Mouse (Mus musculus) limb, embryonic 10.5 days (tissue): ENCODE data around the gene Arnt2. TPM values are rescaled to one million over a fixed set of nuclear protein-coding genes. Genes with fewer than 3 reads are reported as not detected.
A peak's percentile ranks its signal among the peaks of the same experiment; 100 is the strongest.

Experiments
- DNase-seq: peaks from one replicate; pipeline ENCODE4 v3.0.0-alpha.2; 2017; ENCODE audit warnings: low spot score
- H3K27ac ChIP-seq: fragments of 300-500 bp; sonication (generic); 2 replicates; pipeline ENCODE4 v1.5.1; 2016; ENCODE audit warnings: mild to moderate bottlenecking
- H3K27me3 ChIP-seq: fragments of 300-500 bp; sonication (generic); 2 replicates; pipeline ENCODE4 v1.6.1; 2016; ENCODE audit warnings: low read depth, mild to moderate bottlenecking; ENCODE audit not compliant: poor library complexity, severe bottlenecking
- H3K36me3 ChIP-seq: fragments of 300-500 bp; sonication (generic); 2 replicates; pipeline ENCODE4 v1.6.1; 2016; ENCODE audit warnings: mild to moderate bottlenecking, moderate library complexity
- H3K4me1 ChIP-seq: fragments of 300-500 bp; sonication (generic); 2 replicates; pipeline ENCODE4 v1.6.1; 2016
- H3K4me3 ChIP-seq: fragments of 300-500 bp; sonication (generic); 2 replicates; pipeline ENCODE4 v1.5.1; 2016; ENCODE audit warnings: mild to moderate bottlenecking, moderate library complexity
- H3K9me3 ChIP-seq: fragments of 300-500 bp; sonication (generic); replicated peaks from 2 replicates; pipeline ENCODE4 v1.6.1; 2016; ENCODE audit warnings: mild to moderate bottlenecking
- whole genome bisulfite sequencing: fragments of 180-500 bp; shearing (Covaris S2); methylation state at CpG from one replicate; pipeline ENCODE4 v1.1.7; 2016; 5-methylcytosine and 5-hydroxymethylcytosine counted together
- polyA plus RNA-seq: library from polyadenylated mRNA; unstranded; fragments of >200 nt; fragmentation: Nextera tagmentation; extraction: Ambion mirVana; gene quantifications from 2 replicates; pipeline ENCODE4 v1.2.1, GENCODE M21; 2016

Gene Arnt2
- 14.4 and 18.4 TPM in 2 replicates for polyA plus RNA-seq

DNA sequence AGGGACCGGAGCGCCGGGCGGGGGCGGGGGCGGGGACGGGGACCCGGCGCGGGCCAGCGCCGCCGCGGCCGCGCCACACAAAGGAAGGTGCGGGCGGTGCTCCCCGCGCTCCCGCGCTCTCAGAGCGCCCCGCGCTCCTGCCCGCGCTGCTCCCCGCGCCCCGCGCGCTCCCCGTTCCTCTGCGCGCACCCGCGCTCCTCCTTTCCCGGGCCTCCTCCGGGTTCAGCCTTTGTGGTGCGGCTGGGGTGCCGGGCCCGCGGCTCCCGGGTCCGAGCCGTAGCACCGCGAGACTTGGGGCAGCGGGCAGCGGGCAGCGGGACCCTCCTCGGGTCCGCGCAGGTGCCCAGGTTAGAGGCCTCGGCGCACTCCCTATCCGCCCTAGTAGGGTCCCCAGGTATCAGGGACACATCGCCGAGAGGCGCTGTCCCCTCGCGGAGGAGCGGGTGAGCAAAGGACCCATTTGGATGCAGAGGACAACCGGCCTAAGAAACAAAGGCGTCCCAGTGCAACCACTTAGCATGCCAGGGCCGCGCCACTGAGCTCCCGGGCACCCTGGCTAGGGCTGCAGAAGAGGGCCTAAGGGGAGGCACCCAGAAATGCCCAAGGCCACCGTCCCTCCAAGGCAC is at the start of gene Arnt2:
Gene Arnt2 (minus strand): TSS at position 281 of the 626 bp plus-strand sequence.
- no peaks in the 10 kb centered on the region for H3K9me3 ChIP-seq
- H3K4me3 ChIP-seq = peak within 1 kb of the TSS; percentile 83
- peaks cover 7% of the 10 kb centered on the region; the same call in 1 of the 2 replicates for H3K36me3 ChIP-seq
- DNase-seq = peak; percentile 82
- peak within 1 kb of the TSS; percentile 99 for H3K27ac ChIP-seq
- peaks cover 21% of the 10 kb centered on the region for H3K4me1 ChIP-seq
- under 1% methylated on average over 53 of the region's 69 CpGs for WGBS
- peaks cover 3% of the 10 kb centered on the region; the same call in 1 of the 2 replicates for H3K27me3 ChIP-seq

DNA sequence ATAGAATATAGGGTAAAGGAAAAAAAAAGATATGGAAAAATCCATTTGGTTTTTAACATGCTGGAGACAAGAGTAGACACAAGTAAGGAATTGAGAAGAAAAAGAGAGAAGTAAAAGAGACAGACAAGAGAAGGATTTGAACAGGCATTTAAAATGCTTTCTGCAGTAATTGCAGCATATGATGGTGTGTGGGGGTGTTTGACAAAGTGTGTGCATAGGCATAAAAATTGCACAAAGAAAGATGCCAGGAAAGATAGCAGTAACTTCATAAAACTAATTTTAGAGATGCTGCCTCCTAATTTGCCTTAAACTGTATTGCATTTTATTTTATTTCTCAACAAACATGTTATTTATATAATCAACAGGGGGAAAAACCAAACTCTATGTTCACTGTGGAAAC is 41.7 kb upstream of the Arnt2 start:
- Histone ChIP-seq H3K27ac (no peak overlapping the region), H3K4me1 (no peaks in the 10 kb centered on the region), H3K9me3 (no peaks in the 10 kb centered on the region), H3K4me3 (no peak overlapping the region), H3K36me3 (no peaks in the 10 kb centered on the region), H3K27me3 (no peaks in the 10 kb centered on the region)
- DNase-seq = no peak

DNA sequence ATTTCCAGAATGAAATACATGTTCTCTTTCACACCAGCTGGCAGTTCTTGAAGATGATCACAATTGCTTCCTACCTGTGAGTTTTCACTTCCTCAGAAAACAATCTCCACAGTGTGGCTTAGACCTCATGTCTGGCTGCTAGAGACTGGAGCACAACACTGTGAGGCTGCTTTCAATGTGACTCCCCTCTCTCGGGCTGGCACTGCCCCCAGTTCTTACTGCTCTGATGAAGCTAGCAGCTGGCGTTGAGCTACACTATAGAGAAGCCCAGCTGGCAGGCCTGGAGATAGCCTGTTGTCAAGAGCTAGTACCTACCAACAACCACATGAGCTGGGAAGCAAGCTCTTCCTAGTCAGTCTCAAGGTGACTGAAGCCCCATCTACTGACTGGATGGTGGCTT is 39.1 kb upstream of the Arnt2 start:
- no peak overlapping the region for H3K27ac ChIP-seq
- no peaks in the 10 kb centered on the region for H3K36me3 ChIP-seq
- DNase-seq = no peak
- WGBS = 73% methylated on average over 2 of the region's 2 CpGs
- H3K27me3 ChIP-seq = no peaks in the 10 kb centered on the region
- H3K9me3 ChIP-seq = no peaks in the 10 kb centered on the region
- H3K4me1 ChIP-seq = no peaks in the 10 kb centered on the region
- H3K4me3 ChIP-seq = no peak overlapping the region

DNA sequence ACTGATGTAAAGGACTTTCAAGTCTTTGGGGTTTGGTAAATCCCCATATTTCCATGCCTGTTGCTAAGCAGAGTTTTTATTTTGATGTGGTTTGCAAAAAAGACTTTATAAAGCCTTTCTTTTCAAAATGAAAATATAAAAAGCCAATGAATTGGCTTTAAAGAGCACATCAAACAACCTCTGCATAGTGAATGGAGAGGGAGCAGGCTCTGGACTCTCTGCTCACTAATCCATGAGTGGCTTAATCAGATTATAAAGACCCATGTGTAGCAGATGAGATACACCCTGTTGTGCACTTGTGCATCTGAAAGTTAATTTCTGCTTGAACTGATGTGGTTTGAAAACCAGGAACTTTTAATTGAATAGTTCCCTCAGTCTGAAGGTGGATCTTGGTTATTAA is 38.5 kb upstream of the Arnt2 start:
- no peak overlapping the region for H3K27ac ChIP-seq
- H3K27me3 ChIP-seq = no peaks in the 10 kb centered on the region
- no peak overlapping the region for H3K4me3 ChIP-seq
- H3K9me3 ChIP-seq = no peaks in the 10 kb centered on the region
- no peak for DNase-seq
- H3K36me3 ChIP-seq = no peaks in the 10 kb centered on the region
- H3K4me1 ChIP-seq = no peaks in the 10 kb centered on the region

DNA sequence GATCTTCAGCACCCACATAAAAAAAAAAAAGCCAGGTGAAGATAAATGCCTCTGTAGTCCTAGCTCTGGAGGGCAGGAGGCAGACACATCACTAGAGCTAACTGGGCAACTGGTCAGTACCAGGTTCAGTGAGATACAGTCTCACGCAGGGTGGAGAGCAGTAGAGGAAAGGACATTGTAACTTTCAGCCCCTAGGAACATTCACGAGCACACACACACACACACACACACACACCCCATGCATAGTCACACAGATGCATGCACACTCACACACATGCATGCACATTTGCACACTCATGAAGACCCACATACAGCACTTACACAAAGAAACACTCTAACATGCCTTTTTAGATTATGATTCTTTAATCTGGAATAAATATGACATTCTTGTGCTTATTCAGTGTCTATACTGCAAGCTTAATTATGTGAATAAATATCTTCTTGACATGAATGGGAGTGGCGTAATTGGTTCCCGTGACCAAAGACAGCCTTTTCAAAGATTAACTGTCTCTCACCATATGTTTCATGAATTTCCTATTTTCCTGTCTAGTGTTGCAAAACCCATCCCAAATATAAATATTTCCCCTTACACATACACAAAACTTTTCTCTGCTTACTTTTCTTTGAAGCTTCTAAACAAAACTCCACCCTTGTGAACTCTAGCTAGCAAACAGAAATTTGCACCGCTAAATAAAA is 37.9 kb upstream of the Arnt2 start:
- no peaks in the 10 kb centered on the region for H3K27me3 ChIP-seq
- H3K9me3 ChIP-seq = no peaks in the 10 kb centered on the region
- whole genome bisulfite sequencing = 92% methylated on average over 5 of the region's 5 CpGs
- H3K36me3 ChIP-seq = no peaks in the 10 kb centered on the region
- no peak overlapping the region for H3K27ac ChIP-seq
- H3K4me3 ChIP-seq = no peak overlapping the region
- no peak for DNase-seq
- no peaks in the 10 kb centered on the region for H3K4me1 ChIP-seq

DNA sequence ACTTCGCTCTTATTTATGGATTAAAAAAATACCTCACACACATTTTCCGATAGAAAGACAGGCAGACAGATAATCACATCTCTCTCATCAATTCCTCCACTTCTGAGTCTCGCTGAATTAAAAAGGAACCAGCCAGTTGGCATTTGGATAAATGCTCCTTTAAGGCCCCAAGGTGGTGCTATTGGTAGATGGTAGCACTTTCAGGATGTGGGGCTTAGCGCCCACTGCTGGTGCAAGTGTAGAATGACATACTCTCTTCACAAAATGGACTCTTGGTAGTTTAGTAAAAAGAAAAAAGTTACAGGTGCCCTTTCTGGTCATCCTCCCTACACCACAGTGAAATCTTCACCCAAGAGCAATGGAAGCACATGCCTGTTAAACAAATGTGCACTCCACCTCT is 37.1 kb upstream of the Arnt2 start:
- no peak overlapping the region for H3K27ac ChIP-seq
- 31% methylated on average over 4 of the region's 4 CpGs for WGBS
- no peak overlapping the region for H3K4me3 ChIP-seq
- peak; percentile 62 for DNase-seq
- no peaks in the 10 kb centered on the region for H3K9me3 ChIP-seq
- H3K4me1 ChIP-seq = no peaks in the 10 kb centered on the region
- H3K36me3 ChIP-seq = no peaks in the 10 kb centered on the region
- no peaks in the 10 kb centered on the region for H3K27me3 ChIP-seq

DNA sequence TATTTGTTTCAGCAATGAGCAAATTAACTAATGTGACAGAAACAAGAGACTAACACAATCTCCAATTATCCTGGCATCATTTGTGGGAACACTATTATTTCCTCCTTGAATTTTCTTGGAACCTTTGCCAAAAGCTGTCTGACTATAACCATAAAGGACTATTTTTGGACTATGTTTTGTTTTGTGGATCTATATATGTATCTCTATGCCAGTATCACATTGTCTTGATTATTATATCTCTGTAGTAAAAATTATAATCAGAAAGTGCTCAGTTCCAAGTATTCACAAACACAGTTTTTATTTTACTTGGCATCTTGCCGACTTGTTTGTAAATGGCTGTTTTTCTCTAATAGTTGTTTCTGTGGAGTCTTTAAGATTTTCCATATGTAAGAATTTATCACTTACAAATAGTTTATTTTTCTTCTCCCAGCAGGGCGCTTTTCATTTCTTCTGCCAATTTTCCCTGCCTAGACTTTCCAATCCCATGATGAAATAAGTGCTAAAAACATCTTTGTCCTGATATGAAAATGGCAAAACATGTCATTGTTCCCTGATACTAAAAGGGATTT is 32.5 kb upstream of the Arnt2 start:
- DNase-seq = no peak
- no peaks in the 10 kb centered on the region for H3K36me3 ChIP-seq
- H3K4me1 ChIP-seq = no peaks in the 10 kb centered on the region
- 93% methylated on average over 2 of the region's 2 CpGs for WGBS
- no peak overlapping the region for H3K4me3 ChIP-seq
- no peak overlapping the region for H3K27ac ChIP-seq
- no peaks in the 10 kb centered on the region for H3K9me3 ChIP-seq
- H3K27me3 ChIP-seq = no peaks in the 10 kb centered on the region

DNA sequence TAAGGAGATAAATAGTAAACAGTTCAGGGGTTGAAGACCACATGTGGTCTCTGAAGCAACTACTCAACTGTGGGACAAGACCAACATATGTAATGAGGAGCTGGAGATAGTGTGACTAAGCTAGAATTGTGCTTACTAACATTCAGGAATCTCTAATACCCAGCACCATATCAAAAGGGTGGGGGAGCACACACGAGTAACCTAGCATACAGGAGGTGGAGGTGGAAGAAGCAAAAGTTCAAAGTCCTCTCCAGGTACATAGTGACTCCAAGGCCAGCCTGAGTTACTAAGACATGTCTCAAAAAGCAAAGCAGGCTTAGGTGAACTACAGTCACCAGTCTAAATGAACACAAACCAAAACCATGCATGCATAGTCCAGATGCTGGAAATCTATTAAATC is 29.6 kb upstream of the Arnt2 start:
- no peaks in the 10 kb centered on the region for H3K27me3 ChIP-seq
- DNase-seq = no peak
- no peaks in the 10 kb centered on the region for H3K4me1 ChIP-seq
- H3K4me3 ChIP-seq = no peak overlapping the region
- no peaks in the 10 kb centered on the region for H3K9me3 ChIP-seq
- no peaks in the 10 kb centered on the region for H3K36me3 ChIP-seq
- WGBS = 65% methylated on average over 1 of the region's 1 CpGs
- no peak overlapping the region for H3K27ac ChIP-seq

DNA sequence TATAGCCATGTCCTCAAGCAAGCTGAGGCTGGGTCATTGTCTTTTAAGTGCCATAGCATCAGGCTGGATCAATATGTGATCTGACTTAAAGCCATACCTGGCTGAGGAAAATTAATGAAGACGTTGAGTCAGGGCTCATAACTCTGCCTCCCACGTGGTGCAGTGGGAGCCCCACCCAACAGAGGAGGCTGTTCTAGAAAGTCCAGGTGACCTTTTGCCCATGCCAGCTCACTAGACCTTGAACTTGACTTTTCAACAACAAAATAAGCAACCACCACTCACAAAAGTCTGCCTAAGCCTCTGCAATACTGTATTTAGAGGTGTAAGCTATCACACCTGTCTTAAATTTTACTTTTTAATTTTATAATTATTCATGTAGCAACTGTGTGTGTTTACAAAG is 24.9 kb upstream of the Arnt2 start:
- no peaks in the 10 kb centered on the region for H3K9me3 ChIP-seq
- no peak overlapping the region for H3K27ac ChIP-seq
- no peaks in the 10 kb centered on the region for H3K4me1 ChIP-seq
- no peaks in the 10 kb centered on the region for H3K36me3 ChIP-seq
- 66% methylated on average over 2 of the region's 2 CpGs for WGBS
- no peak for DNase-seq
- H3K4me3 ChIP-seq = no peak overlapping the region
- no peaks in the 10 kb centered on the region for H3K27me3 ChIP-seq

DNA sequence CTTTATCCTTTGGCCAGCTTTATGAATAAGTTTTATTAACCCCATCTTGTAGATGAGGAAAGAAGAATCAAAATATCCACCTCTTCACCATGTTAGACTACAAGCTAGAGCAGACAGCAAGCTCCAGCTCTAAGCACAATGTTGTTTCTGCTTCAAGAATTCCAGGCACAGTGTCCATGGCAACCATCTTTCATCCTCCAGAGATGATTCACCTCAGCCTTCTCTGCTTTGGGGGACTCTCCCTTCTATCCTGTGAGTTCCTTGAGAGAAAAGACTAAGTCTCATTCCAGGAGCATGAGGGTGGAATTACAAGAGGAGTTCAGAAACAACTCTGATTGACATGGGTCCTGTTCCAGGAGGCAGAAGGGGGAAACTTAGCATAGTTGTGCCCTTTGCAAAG is 22.2 kb upstream of the Arnt2 start:
- H3K27me3 ChIP-seq = no peaks in the 10 kb centered on the region
- no peaks in the 10 kb centered on the region for H3K36me3 ChIP-seq
- no peaks in the 10 kb centered on the region for H3K9me3 ChIP-seq
- no peak for DNase-seq
- no peaks in the 10 kb centered on the region for H3K4me1 ChIP-seq
- no peak overlapping the region for H3K27ac ChIP-seq
- no peak overlapping the region for H3K4me3 ChIP-seq

DNA sequence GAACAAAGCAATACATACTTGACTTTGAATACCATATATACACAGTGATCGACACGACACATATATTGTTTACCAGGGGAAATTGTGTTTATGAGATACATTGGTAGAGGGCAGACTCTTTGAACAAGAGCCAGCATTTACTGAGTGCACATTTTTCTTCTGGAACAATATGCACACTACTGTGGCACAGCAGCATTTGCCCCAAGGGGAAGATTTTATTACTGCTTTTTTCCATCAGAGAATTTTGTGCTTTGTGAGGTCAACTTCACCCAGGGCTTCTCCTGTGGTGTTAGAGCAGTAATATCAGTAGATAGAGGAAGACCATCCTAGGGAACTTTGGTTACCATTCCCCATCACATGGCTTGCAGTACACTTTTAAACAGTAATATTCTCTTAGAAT is 17.2 kb upstream of the Arnt2 start:
- Histone ChIP-seq H3K4me1 (peaks cover 10% of the 10 kb centered on the region), H3K36me3 (no peaks in the 10 kb centered on the region), H3K4me3 (no peak overlapping the region), H3K9me3 (no peaks in the 10 kb centered on the region), H3K27ac (no peak overlapping the region), H3K27me3 (no peaks in the 10 kb centered on the region)
- no peak for DNase-seq
- WGBS = 95% methylated on average over 2 of the region's 2 CpGs

DNA sequence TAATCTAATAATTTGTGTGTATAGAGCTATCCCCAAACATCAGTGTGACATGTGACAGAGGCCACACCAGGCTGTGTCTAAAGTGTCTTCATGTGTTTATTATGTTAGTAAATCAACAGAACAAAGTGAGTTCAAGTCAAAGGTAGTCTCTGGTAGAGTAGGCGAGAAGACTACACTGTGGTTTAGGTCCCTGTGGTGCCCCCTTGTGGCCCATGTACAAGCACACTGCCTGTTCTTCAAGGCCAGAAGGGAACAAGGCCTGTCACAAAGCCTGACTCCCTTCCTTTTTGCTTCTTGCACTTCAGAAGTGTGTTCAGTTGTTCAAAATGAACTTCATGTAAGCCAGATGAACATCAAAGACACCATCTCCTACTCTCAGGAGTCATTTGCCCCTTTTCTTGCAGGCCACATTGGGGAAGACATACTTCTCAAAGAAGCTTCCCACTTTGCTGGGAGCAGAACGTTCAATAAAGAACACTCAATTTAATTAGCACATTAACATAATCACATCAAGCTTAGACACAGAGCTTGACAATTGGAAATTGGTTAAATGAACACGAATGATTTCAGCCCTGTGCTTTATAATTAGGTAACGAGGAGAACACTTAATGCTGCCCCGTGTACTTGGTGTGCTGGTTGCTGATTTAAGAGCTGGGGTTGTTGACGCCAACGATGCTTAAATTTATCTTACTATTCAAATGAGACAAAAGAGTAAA is 14.9 kb upstream of the Arnt2 start:
- Histone ChIP-seq H3K4me3 (no peak overlapping the region), H3K9me3 (no peaks in the 10 kb centered on the region), H3K4me1 (peaks cover 10% of the 10 kb centered on the region), H3K27me3 (no peaks in the 10 kb centered on the region), H3K27ac (no peak overlapping the region), H3K36me3 (no peaks in the 10 kb centered on the region)
- peak; percentile 36 for DNase-seq
- 65% methylated on average over 7 of the region's 7 CpGs for WGBS

DNA sequence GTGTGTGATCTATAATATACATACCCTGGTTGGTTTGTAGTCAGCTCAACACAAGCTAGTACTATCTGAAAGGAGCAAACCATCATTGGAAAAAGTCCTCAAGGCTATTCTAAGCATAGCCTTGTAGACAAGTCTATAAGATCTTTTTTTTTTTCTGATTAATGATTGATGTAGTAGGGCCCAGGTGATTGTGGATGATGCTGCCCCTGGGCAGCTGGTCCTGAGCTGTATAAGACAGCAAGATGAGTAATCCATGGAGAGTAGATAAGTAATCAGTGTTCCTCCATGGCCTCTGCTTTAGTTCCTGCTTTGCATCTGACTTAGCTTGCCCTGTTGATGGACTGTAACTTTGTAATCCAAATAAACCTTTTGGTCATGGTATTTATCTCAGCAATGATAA is 11.8 kb upstream of the Arnt2 start:
- Histone ChIP-seq H3K4me3 (no peak overlapping the region), H3K4me1 (peaks cover 10% of the 10 kb centered on the region), H3K27ac (no peak overlapping the region), H3K27me3 (no peaks in the 10 kb centered on the region), H3K9me3 (no peaks in the 10 kb centered on the region), H3K36me3 (no peaks in the 10 kb centered on the region)
- DNase-seq = no peak
